Mouse (Mus musculus): ENCODE results near the gene Mnt.

DNA sequence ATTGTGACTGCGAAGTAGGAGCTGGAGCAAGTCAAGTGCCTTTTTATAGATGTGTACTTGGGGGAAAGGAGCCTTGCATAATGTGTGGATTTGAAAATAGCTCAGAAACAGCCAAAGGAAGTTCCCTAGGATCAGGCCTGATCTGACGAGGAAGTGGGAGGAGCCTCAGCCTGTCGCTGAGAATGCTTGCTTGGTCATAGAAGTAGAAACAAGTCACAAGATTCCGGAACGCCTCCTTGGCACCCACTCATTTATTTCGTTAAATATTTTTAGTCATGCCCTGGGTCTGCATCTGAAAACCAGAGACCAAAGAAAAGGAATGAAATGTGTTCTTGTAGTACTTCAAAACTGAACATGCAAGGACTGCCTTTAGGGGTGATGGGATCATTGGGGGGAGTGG, 8.3 kb downstream of the Mnt start:
- TF ChIP-seq POLR2A (IDR thresholded peaks at IDR 0.05; ENCODE audit: control insufficient read depth, extremely low read depth, insufficient read depth, low read length, poor library complexity) (no peak), CTCF (IDR thresholded peaks at IDR 0.05; ENCODE audit: borderline replicate concordance, control insufficient read depth, extremely low read depth, insufficient read depth, low read length, poor library complexity) (no peak)
